Mouse (Mus musculus) kidney, postnatal 0 days (tissue): ENCODE results near the gene Fbxo2. TPM values are rescaled to one million over a fixed set of nuclear protein-coding genes. Genes with fewer than 3 reads are reported as not detected.
"Not testable (repeated sequence)": the region's sequence is repeated elsewhere in the genome, so short reads cannot be mapped to it uniquely, and the experiment has no call there.

ENCODE experiments used
- ATAC-seq: fragments of 200-750 bp; cut with Nextera tagmentation; replicated peaks from 2 replicates; pipeline ENCODE4 v1.8.0; 2017; ENCODE audit warnings: low read depth, moderate number of reproducible peaks, moderate TSS enrichment, moderate library complexity; ENCODE audit not compliant: low FRiP score
- DNase-seq: peaks from one replicate; pipeline ENCODE4 v3.0.0-alpha.2; 2016; ENCODE audit warnings: low spot score
- H3K27ac ChIP-seq: fragments of 300-500 bp; sonication (generic); 2 replicates; pipeline ENCODE4 v1.5.1; 2014; ENCODE audit warnings: mild to moderate bottlenecking
- H3K27me3 ChIP-seq: fragments of 300-500 bp; sonication (generic); 2 replicates; pipeline ENCODE4 v1.6.1; 2014; ENCODE audit warnings: low read length, mixed read lengths; ENCODE audit not compliant: insufficient read depth
- H3K36me3 ChIP-seq: fragments of 300-500 bp; sonication (generic); 2 replicates; pipeline ENCODE4 v1.6.1; 2014; ENCODE audit warnings: low read length, mixed read lengths; ENCODE audit not compliant: insufficient read depth
- H3K4me1 ChIP-seq: fragments of 300-500 bp; sonication (generic); replicated peaks from 2 replicates; pipeline ENCODE4 v1.6.1; 2014; ENCODE audit warnings: antibody characterized with exemption, low read length, mixed read lengths; ENCODE audit not compliant: insufficient read depth
- H3K4me2 ChIP-seq: fragments of 300-500 bp; sonication (generic); 2 replicates; pipeline ENCODE4 v1.6.1; 2014; ENCODE audit warnings: mild to moderate bottlenecking, low read length, moderate library complexity, mixed read lengths
- H3K4me3 ChIP-seq: fragments of 300-500 bp; sonication (generic); replicated peaks from 2 replicates; pipeline ENCODE4 v1.5.1; 2014; ENCODE audit warnings: low read depth, low read length
- H3K9ac ChIP-seq: fragments of 300-500 bp; sonication (generic); 2 replicates; pipeline ENCODE4 v1.6.1; 2014; ENCODE audit warnings: low read depth, low read length
- H3K9me3 ChIP-seq: fragments of 300-500 bp; sonication (generic); replicated peaks from 2 replicates; pipeline ENCODE4 v1.6.1; 2016; ENCODE audit warnings: low read length, inconsistent platforms, mixed read lengths
- CTCF ChIP-seq: IDR thresholded peaks from 2 replicates; pipeline ENCODE4 v1.5.1; 2016; ENCODE audit warnings: antibody characterized with exemption, low read depth, mild to moderate bottlenecking, moderate library complexity
- WGBS: fragments of 180-500 bp; shearing (Covaris S2); extraction: QIAGEN DNeasy Blood & Tissue Kit; methylation state at CpG from one replicate; pipeline ENCODE4 v1.1.7; 2014; 5-methylcytosine and 5-hydroxymethylcytosine counted together
- polyA plus RNA-seq: library from polyadenylated mRNA; unstranded; fragments of >200 nt; fragmentation: Nextera tagmentation; extraction: Ambion mirVana; gene quantifications from 2 replicates; pipeline ENCODE4 v1.2.1, GENCODE M21; 2015

The Fbxo2 gene
- polyA plus RNA-seq, 1 experiment from 2014 or later, result 3.7 TPM

DNA sequence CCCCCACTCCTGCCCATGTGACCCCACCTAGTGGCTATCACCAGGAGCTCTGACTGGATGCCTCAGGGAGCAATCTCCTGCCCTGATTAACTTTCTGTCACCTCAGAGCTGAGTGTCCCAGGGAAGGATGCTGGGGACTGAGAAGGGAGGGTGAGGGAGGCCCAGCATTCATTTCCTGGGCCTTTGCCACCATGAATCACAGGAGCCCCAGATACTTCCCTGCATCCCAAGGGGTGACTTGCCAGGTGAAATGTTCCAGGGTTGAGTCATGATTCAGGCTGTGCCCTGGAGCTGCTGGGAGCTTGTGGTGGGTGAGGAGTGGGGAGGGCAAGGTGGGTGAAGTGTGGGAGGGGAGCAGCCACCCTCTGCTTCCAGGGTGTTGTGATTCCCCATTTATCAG is 17.3 kb downstream of the Fbxo2 start:
- Histone ChIP-seq H3K4me3 (no peak overlapping the region), H3K27ac (no peak overlapping the region), H3K9ac (no peak overlapping the region), H3K9me3 (no peaks in the 10 kb centered on the region), H3K27me3 (peaks cover 26% of the 10 kb centered on the region), H3K4me1 (no peaks in the 10 kb centered on the region), H3K4me2 (no peak overlapping the region), H3K36me3 (no peaks in the 10 kb centered on the region)
- DNase-seq, result no peak
- TF ChIP-seq CTCF, result no peak
- no peak for ATAC-seq

DNA sequence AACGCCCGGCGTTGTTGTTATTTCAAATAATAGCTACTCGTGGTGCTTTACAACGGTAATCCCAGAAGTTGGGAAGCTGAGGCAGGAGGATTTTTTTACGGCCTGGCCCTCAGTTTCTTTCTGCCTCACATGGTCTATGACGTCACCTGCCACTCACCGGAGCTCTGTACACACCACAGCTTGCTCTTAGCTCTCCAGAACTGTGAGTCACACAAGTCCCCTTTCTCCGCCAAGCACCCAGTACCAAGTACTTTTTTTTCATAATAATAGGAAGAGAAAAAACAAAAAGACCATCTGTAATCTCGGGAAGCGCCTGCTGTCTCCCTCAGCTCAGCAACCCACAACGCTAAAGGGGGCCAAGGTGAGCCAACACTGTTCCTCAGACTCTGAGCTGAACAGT is 21.1 kb downstream of the Fbxo2 start:
- Histone ChIP-seq H3K36me3 (no peaks in the 10 kb centered on the region), H3K9me3 (no peaks in the 10 kb centered on the region), H3K4me1 (no peaks in the 10 kb centered on the region), H3K4me3 (no peak overlapping the region), H3K27me3 (no peaks in the 10 kb centered on the region), H3K27ac (no peak overlapping the region), H3K4me2 (no peak overlapping the region), H3K9ac (no peak overlapping the region)
- no peak for DNase-seq
- WGBS, result 88% methylated on average over 12 of the region's 12 CpGs
- no peak for TF ChIP-seq CTCF
- ATAC-seq, result no peak

DNA sequence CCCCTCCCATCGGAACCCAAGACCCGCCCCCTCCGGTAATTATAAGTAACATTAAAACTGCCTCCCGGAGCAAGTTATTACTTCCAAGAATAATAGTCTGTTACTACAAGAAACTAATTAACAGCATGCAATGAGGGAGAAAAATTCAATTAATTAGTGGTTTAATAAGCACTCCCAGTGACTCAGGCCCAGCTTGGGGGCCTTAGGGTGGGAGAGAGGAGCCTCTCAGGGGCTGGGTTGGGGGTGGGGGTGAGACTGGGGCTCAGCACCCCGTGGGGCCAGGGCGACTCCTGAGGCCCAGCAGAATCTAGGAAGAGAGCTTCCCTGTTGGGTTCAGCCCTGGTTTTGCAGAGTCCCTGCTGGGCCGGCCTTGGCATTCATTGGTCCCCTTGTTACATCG is 21.9 kb downstream of the Fbxo2 start:
- H3K4me2 ChIP-seq, result no peak overlapping the region
- TF ChIP-seq CTCF, result no peak
- no peak overlapping the region for H3K27ac ChIP-seq
- ATAC-seq, result no peak
- no peaks in the 10 kb centered on the region for H3K4me1 ChIP-seq
- no peaks in the 10 kb centered on the region for H3K9me3 ChIP-seq
- no peaks in the 10 kb centered on the region for H3K27me3 ChIP-seq
- DNase-seq, result no peak
- 37% methylated on average over 8 of the region's 8 CpGs for WGBS
- H3K9ac ChIP-seq, result no peak overlapping the region
- H3K4me3 ChIP-seq, result no peak overlapping the region
- H3K36me3 ChIP-seq, result no peaks in the 10 kb centered on the region

DNA sequence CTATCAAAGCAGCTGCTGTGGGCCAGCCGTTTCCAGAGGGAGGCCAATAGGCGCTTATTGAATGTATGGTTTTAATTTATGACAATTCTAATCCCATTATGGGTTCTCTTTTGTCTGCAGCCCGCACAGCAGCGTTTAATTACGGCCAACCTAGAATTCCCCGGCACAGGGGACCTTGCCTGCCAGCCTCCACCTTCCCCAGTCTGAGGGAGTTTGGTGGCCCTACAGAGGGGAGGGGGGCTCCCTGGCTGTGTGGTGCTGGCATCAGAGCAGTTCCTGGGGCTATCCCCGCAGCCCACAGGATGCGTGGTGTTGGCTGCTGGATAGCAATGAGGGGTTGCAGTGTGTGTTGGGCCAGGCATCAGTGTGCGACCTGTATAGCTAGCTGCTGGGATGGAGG is 24.1 kb downstream of the Fbxo2 start:
- WGBS, result 58% methylated on average over 9 of the region's 9 CpGs
- Histone ChIP-seq H3K36me3 (no peaks in the 10 kb centered on the region), H3K4me2 (no peak overlapping the region), H3K27ac (no peak overlapping the region), H3K9me3 (no peaks in the 10 kb centered on the region), H3K9ac (no peak overlapping the region), H3K4me3 (no peak overlapping the region), H3K4me1 (no peaks in the 10 kb centered on the region), H3K27me3 (no peaks in the 10 kb centered on the region)
- no peak for DNase-seq
- TF ChIP-seq CTCF, result no peak
- ATAC-seq, result no peak

DNA sequence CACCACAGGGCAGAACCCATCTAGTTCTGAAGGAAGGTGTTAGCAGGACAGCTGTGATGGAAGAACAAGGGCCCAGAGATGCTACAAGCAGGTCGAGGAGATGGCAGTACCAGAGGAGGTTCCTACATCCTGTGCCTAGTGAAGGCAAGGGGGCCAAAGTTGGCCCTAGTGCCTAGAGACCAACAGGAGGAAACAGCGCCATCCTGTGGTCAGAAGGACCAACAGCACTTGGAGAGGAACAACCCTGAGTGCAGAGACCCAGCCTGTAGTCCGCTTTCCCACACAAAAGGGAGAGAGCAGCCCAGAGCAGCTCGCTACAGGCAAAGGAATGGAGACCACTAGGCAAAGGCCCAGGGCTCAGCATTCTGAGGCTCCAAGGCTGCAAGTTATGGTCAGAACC is 25.4 kb downstream of the Fbxo2 start:
- H3K9ac ChIP-seq, result no peak overlapping the region
- H3K27ac ChIP-seq, result no peak overlapping the region
- ATAC-seq (no peak), DNase-seq (no peak)
- H3K4me3 ChIP-seq, result no peak overlapping the region
- H3K27me3 ChIP-seq, result no peaks in the 10 kb centered on the region
- no peaks in the 10 kb centered on the region for H3K4me1 ChIP-seq
- 68% methylated on average over 4 of the region's 4 CpGs for WGBS
- no peaks in the 10 kb centered on the region for H3K9me3 ChIP-seq
- H3K4me2 ChIP-seq, result no peak overlapping the region
- no peaks in the 10 kb centered on the region for H3K36me3 ChIP-seq
- peak; percentile 22; the same call in 1 of the 2 replicates for TF ChIP-seq CTCF

DNA sequence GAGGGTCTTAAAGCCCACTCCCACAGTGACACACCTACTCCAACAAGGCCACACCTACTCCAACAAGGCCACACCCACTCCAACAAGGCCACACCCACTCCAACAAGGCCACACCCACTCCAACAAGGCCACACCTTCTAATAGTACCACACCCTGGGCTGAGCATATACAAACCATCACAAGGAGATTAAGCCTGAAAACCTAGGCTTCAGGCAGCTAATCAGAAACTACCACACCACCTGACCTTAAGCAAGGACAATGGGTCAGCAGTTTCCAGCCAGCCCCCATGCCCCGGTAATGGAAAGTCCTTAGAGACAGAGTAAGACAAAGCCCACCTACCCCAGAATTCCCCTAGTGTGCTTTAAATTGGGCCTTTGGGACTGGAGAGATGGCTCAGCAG is 28.3 kb downstream of the Fbxo2 start:
- H3K36me3 ChIP-seq, H3K9me3 ChIP-seq, H3K27ac ChIP-seq, H3K27me3 ChIP-seq, ATAC-seq, DNase-seq, H3K4me1 ChIP-seq, H3K4me3 ChIP-seq, H3K9ac ChIP-seq, H3K4me2 ChIP-seq: not testable (repeated sequence)
- whole genome bisulfite sequencing, result 82% methylated on average over 1 of the region's 1 CpGs

DNA sequence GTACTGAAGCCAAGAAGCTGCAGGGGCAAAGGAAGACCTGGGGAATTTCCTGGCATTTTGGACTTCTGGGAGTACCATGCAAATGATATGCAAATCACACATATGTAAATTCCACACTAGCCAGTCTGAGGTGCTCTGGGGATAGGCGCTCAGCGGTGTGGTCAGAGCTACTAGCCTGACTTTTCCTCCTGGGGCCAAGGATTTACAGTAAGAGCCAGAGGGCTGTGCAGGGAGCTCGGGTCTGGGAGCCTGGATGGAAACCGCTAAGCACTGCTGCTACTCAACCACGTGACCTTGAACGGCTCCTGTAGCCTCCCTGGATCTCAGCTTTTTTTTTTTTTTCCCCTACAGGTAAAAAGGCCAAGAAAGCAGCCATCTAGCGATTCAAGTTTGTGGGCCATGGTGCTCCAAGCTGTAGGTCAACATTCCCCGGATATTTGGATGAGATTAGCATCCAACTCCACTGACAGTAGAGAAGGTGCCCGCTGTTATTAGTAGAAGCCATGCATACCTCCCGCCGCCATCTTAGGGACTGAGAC is 32.4 kb downstream of the Fbxo2 start:
- TF ChIP-seq CTCF, result no peak
- H3K9me3 ChIP-seq, result no peaks in the 10 kb centered on the region
- ATAC-seq (no peak), DNase-seq (no peak)
- H3K4me3 ChIP-seq, result no peak overlapping the region
- H3K4me2 ChIP-seq, result no peak overlapping the region
- no peak overlapping the region for H3K9ac ChIP-seq
- H3K4me1 ChIP-seq, result no peaks in the 10 kb centered on the region
- H3K36me3 ChIP-seq, result no peaks in the 10 kb centered on the region
- H3K27me3 ChIP-seq, result no peaks in the 10 kb centered on the region
- no peak overlapping the region for H3K27ac ChIP-seq
- WGBS, result 26% methylated on average over 11 of the region's 11 CpGs
